Mouse (Mus musculus) ES-Bruce4 (cell line): ENCODE measurements at regions not wholly inside any gene's neighbourhood (a gene's known extent, or its start where the extent isn't known, plus 50 kb on each side); places are given as distances from the start of the nearest gene placed in this dataset.

ENCODE experiments used
- CTCF ChIP-seq: IDR thresholded peaks from one replicate; pipeline ENCODE4 v1.8.1; 2011; ENCODE audit warnings: low read depth, low read length
- EP300 ChIP-seq: IDR thresholded peaks from 2 replicates; pipeline ENCODE4 v1.6.1; 2011; ENCODE audit warnings: low read depth, low read length; ENCODE audit not compliant: insufficient read depth
- POLR2A ChIP-seq: IDR thresholded peaks from one replicate; pipeline ENCODE4 v1.8.1; 2011; ENCODE audit warnings: low read length; ENCODE audit not compliant: insufficient read depth

DNA sequence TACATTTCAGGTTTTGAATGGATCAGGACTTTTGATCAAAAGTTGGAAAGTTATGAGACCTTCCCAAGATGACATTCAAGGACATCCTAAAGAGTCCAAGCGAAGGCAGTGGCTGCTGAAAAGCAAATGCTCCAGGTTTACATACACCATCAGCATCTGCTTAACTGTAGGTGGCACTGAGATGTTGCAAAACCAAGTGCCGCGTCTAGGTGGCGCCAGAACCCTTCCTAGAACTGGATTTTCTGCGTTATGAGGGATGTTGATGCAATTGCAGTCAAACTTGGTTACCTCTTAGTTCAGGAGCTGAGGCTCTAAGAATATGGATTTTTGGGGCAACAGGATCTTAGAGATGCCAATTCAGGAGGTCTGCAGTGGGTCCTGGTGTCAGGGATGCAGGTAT, 58.0 kb upstream of the Tapt1 start:
- TF ChIP-seq CTCF (peak; percentile 87), EP300 (no peak), POLR2A (no peak)
